Comparison of ENCODE assay signal across 1 mouse cellular context in genomic region chr11:120111033-120111432, GRCm38 (mm10).
TF ChIP-seq lines count a peak whose summit lies in the region.

No protein-coding gene starts in this region.

TF ChIP-seq in MEL, 35 proteins besides CTCF, POLR2A, EP300 and RAD21:
- TF ChIP-seq NELFE (IDR thresholded peaks at IDR 0.05; ENCODE audit: low read depth, low read length) (no peak), SMC3 (IDR thresholded peaks at IDR 0.05; ENCODE audit: low read depth, low read length) (peak; percentile 94), ZC3H11A (IDR thresholded peaks at IDR 0.05; ENCODE audit: low read depth, low read length) (peak; percentile 78)
